ENCODE assay signal across 16 mouse cellular contexts in genomic region chr5:140013652-140014051, GRCm38 (mm10).
DNase-seq lines count a peak whose midpoint lies in the region; ATAC-seq and TF ChIP-seq lines count a peak whose summit lies in the region.
"Had no signal": no experiment of that assay in that cellular context is flagged by ENCODE, and none has a peak within 500 bp of the region (broad histone marks: within the 10 kb centered on the region; RNA-seq: fewer than 3 reads in every experiment).

No protein-coding gene starts in this region.

- H3K27ac ChIP-seq in heart, postnatal 0 days (ENCODE audit: low read depth): no peak overlapping the region
- H3K27ac ChIP-seq in neural tube, embryonic 12.5 days: 0 out of 2 replicates have a peak overlapping the region, but pooled peaks have one; percentile 6
- peak overlapping the region; percentile 92 for H3K27ac ChIP-seq in liver, embryonic 15.5 days (replicated peaks)
- H3K27ac ChIP-seq: forebrain, embryonic 12.5 days; midbrain, embryonic 13.5 days had no signal

- H3K36me3 ChIP-seq in heart, postnatal 0 days (replicated peaks; ENCODE audit: control insufficient read depth, insufficient read depth, low read length): 0 out of 2 replicates have a peak, but pooled peaks cover 4% of the 10 kb centered on the region
- peaks cover 4% of the 10 kb centered on the region; the same call in 1 of the 2 replicates for H3K36me3 ChIP-seq in neural tube, embryonic 12.5 days
- H3K36me3 ChIP-seq in liver, embryonic 15.5 days (replicated peaks): no peaks in the 10 kb centered on the region
- H3K36me3 ChIP-seq: forebrain, embryonic 12.5 days; midbrain, embryonic 13.5 days had no signal

- H3K27me3 ChIP-seq in heart, postnatal 0 days (ENCODE audit: control insufficient read depth, insufficient read depth, low read length): no peaks in the 10 kb centered on the region
- H3K27me3 ChIP-seq in neural tube, embryonic 12.5 days (replicated peaks): no peaks in the 10 kb centered on the region
- H3K27me3 ChIP-seq in liver, embryonic 15.5 days: no peaks in the 10 kb centered on the region
- H3K27me3 ChIP-seq: forebrain, embryonic 12.5 days had no signal

- 46% methylated on average over 5 of the region's 5 CpGs for WGBS in heart, postnatal 0 days
- 81% methylated on average over 5 of the region's 5 CpGs for WGBS in neural tube, embryonic 12.5 days
- 81% methylated on average over 5 of the region's 5 CpGs for WGBS in liver, embryonic 15.5 days (ENCODE audit: insufficient replicate concordance)

- no peaks in the 10 kb centered on the region for H3K9me3 ChIP-seq in heart, postnatal 0 days (replicated peaks; ENCODE audit: control insufficient read depth, low read length)
- H3K9me3 ChIP-seq in neural tube, embryonic 12.5 days: no peaks in the 10 kb centered on the region
- no peaks in the 10 kb centered on the region for H3K9me3 ChIP-seq in liver, embryonic 15.5 days (replicated peaks)
- H3K9me3 ChIP-seq: forebrain, embryonic 12.5 days; midbrain, embryonic 13.5 days had no signal

- TF ChIP-seq CTCF in heart, postnatal 0 days (IDR thresholded peaks at IDR 0.05; ENCODE audit: low read depth): no peak

- H3K4me1 ChIP-seq in heart, postnatal 0 days (ENCODE audit: control insufficient read depth, insufficient read depth): peaks cover 8% of the 10 kb centered on the region
- H3K4me1 ChIP-seq in neural tube, embryonic 12.5 days: no peaks in the 10 kb centered on the region; the same call in 1 of the 2 replicates
- peaks cover 53% of the 10 kb centered on the region for H3K4me1 ChIP-seq in liver, embryonic 15.5 days (replicated peaks)

- peak; percentile 47 for DNase-seq in heart, postnatal 0 days (ENCODE audit: low spot score)
- no peak for DNase-seq in heart, adult 8-10 months (ENCODE audit: low spot score)
- no peak for DNase-seq in neural tube, embryonic 10.5 days (ENCODE audit: extremely low spot score, low spot score)
- DNase-seq in cerebellum, postnatal 25 days: no peak
- no peak for DNase-seq in adrenal gland, adult 18-20 months (ENCODE audit: low spot score in 2 of 2)
- DNase-seq: adrenal gland, postnatal 36 days; cerebellum, adult 18-20 months; kidney, adult 11 months; right cerebral cortex, adult 18-20 months; thymus, postnatal 14 days had no signal

- no peak for TF ChIP-seq EP300 in heart, postnatal 0 days (IDR thresholded peaks at IDR 0.05; ENCODE audit: low read depth)

- H3K4me3 ChIP-seq in heart, postnatal 0 days (ENCODE audit: low read depth, low read length): no peak overlapping the region
- no peak overlapping the region for H3K4me3 ChIP-seq in neural tube, embryonic 12.5 days
- no peak overlapping the region for H3K4me3 ChIP-seq in liver, embryonic 15.5 days (replicated peaks)
- H3K4me3 ChIP-seq: forebrain, embryonic 12.5 days; midbrain, embryonic 13.5 days had no signal

- no peak overlapping the region for H3K9ac ChIP-seq in heart, postnatal 0 days (replicated peaks; ENCODE audit: low read depth, low read length)
- H3K9ac ChIP-seq in neural tube, embryonic 12.5 days: no peak overlapping the region
- no peak overlapping the region for H3K9ac ChIP-seq in liver, embryonic 15.5 days
- H3K9ac ChIP-seq: forebrain, embryonic 12.5 days; midbrain, embryonic 13.5 days had no signal

- H3K4me2 ChIP-seq in heart, postnatal 0 days (ENCODE audit: low read depth, low read length): no peak overlapping the region
- no peak overlapping the region for H3K4me2 ChIP-seq in neural tube, embryonic 12.5 days (replicated peaks)
- H3K4me2 ChIP-seq in liver, embryonic 15.5 days: no peak overlapping the region
- H3K4me2 ChIP-seq: forebrain, embryonic 12.5 days; midbrain, embryonic 13.5 days had no signal

- peak; percentile 79 for ATAC-seq in heart, postnatal 0 days (ENCODE audit: insufficient read depth, low read depth)
- ATAC-seq in neural tube, embryonic 12.5 days (ENCODE audit: low FRiP score, low read depth): no peak
- ATAC-seq in liver, embryonic 15.5 days (ENCODE audit: insufficient read depth): no peak
- ATAC-seq: CD4-positive, CD25-positive, alpha-beta regulatory T cell, adult 4 months; lung, postnatal 0 days; midbrain, embryonic 13.5 days had no signal
